Mouse (Mus musculus): Measurements from ENCODE around the gene Cinp. TPM values are rescaled to one million over a fixed set of nuclear protein-coding genes. Genes with fewer than 3 reads are reported as not detected.

Gene Cinp
- polyA plus RNA-seq, 1 experiment from 2014 or later: 49.3 TPM

DNA sequence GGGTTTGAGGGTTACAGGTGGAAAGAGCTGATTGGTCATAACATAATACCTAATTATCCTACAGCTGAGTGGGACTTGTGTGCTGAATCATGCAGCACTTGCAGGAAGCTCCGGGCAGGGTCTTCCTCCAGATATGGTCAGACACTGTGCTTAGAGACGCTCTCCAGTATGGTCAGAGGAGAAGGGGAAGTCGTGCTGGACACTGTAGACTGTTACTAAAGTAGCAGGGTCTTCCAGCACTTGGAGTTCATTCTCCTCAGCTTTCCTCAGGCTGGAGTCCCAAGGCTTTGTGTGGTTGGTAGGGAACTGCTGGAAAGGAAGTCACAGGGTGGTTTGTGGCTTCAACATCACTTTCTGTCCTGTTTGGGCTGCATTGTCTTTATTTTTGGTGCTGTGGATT is 18.9 kb upstream of the Cinp start:
- H3K27me3 ChIP-seq (ENCODE audit: control insufficient read depth, insufficient read depth, low read depth, low read length): no peaks in the 10 kb centered on the region
- no peak overlapping the region for H3K9ac ChIP-seq (ENCODE audit: low read depth, low read length)
- H3K4me1 ChIP-seq (ENCODE audit: control insufficient read depth, low read depth, low read length): no peaks in the 10 kb centered on the region
- 20% methylated on average over 3 of the region's 3 CpGs for WGBS (ENCODE audit: insufficient replicate concordance)
- H3K4me2 ChIP-seq (ENCODE audit: low read depth, low read length): no peak overlapping the region
- no peaks in the 10 kb centered on the region for H3K36me3 ChIP-seq (ENCODE audit: control insufficient read depth, insufficient read depth)
- no peaks in the 10 kb centered on the region for H3K9me3 ChIP-seq (replicated peaks; ENCODE audit: control insufficient read depth, low read length)
- H3K27ac ChIP-seq (ENCODE audit: low read length): no peak overlapping the region
- no peak overlapping the region for H3K4me3 ChIP-seq (ENCODE audit: low read depth, low read length)
- ATAC-seq (ENCODE audit: low read depth): no peak

- H3K27ac ChIP-seq (ENCODE audit: low read length): no peak overlapping the region
- H3K9me3 ChIP-seq (replicated peaks; ENCODE audit: control insufficient read depth, low read length): no peaks in the 10 kb centered on the region
- H3K27me3 ChIP-seq (ENCODE audit: control insufficient read depth, insufficient read depth, low read depth, low read length): no peaks in the 10 kb centered on the region
- no peak for ATAC-seq (ENCODE audit: low read depth)
- H3K36me3 ChIP-seq (ENCODE audit: control insufficient read depth, insufficient read depth): no peaks in the 10 kb centered on the region
- no peak overlapping the region for H3K9ac ChIP-seq (ENCODE audit: low read depth, low read length)
- 66% methylated on average over 2 of the region's 2 CpGs for WGBS (ENCODE audit: insufficient replicate concordance)
- no peak overlapping the region for H3K4me3 ChIP-seq (ENCODE audit: low read depth, low read length)
- no peak overlapping the region for H3K4me2 ChIP-seq (ENCODE audit: low read depth, low read length)
- H3K4me1 ChIP-seq (ENCODE audit: control insufficient read depth, low read depth, low read length): no peaks in the 10 kb centered on the region
Measured at GRCm38 (mm10) chr12:110903536-110903935, 14.6 kb upstream of the Cinp start.

DNA sequence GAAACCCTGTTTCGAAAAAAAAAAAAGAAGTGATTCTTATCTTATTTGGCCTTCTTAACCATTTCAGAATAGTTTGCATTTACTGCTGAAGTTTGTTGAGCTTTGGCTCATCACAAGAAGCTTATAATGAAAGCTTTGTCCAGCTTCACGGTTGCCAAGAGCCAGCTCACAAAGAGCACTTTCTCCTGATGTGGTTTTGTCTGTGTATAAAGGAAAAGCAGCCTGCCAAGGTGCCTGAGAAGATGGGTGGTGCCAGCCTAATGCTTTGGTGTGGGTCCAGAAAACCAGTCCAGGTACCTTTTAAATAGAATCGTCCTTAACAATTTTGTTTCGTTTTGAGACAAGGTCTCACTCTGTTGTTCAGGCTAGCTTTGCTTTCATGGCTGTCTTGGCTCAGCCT is 13.2 kb upstream of the Cinp start:
- WGBS (ENCODE audit: insufficient replicate concordance): 69% methylated on average over 4 of the region's 4 CpGs
- Histone ChIP-seq H3K27me3 (ENCODE audit: control insufficient read depth, insufficient read depth, low read depth, low read length) (no peaks in the 10 kb centered on the region), H3K9me3 (replicated peaks; ENCODE audit: control insufficient read depth, low read length) (no peaks in the 10 kb centered on the region), H3K9ac (ENCODE audit: low read depth, low read length) (no peak overlapping the region), H3K4me1 (ENCODE audit: control insufficient read depth, low read depth, low read length) (no peaks in the 10 kb centered on the region), H3K4me3 (ENCODE audit: low read depth, low read length) (no peak overlapping the region), H3K27ac (ENCODE audit: low read length) (no peak overlapping the region), H3K36me3 (ENCODE audit: control insufficient read depth, insufficient read depth) (no peaks in the 10 kb centered on the region), H3K4me2 (ENCODE audit: low read depth, low read length) (no peak overlapping the region)
- no peak for ATAC-seq (ENCODE audit: low read depth)

DNA sequence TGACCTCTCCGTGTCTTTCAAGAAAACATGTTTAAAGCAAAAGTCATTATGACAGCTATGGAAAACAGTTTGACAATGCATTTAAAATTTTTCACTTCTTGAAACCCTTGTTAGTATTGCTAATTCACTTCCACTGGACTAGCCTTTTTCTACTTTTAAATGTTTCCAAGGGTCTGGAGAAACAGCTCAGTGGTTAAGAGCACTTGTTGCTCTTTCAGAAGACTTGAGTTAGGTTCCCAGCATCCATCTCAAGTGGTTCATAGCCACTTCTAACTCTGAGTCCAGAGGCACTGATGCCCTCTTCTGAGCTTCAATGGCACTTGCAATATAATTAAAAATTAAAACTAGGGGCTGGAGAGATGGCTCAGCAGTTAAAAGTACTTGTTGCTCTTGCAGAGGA is 2.9 kb upstream of the Cinp start:
- no peaks in the 10 kb centered on the region for H3K9me3 ChIP-seq (replicated peaks; ENCODE audit: control insufficient read depth, low read length)
- H3K27me3 ChIP-seq (ENCODE audit: control insufficient read depth, insufficient read depth, low read depth, low read length): no peaks in the 10 kb centered on the region
- no peak overlapping the region for H3K9ac ChIP-seq (ENCODE audit: low read depth, low read length)
- H3K36me3 ChIP-seq (ENCODE audit: control insufficient read depth, insufficient read depth): no peaks in the 10 kb centered on the region
- 47% methylated on average over 1 of the region's 1 CpGs for WGBS (ENCODE audit: insufficient replicate concordance)
- H3K4me2 ChIP-seq (ENCODE audit: low read depth, low read length): no peak overlapping the region
- no peak for ATAC-seq (ENCODE audit: low read depth)
- H3K4me1 ChIP-seq (ENCODE audit: control insufficient read depth, low read depth, low read length): peaks cover 33% of the 10 kb centered on the region
- no peak overlapping the region for H3K27ac ChIP-seq (ENCODE audit: low read length)
- H3K4me3 ChIP-seq (ENCODE audit: low read depth, low read length): no peak overlapping the region

DNA sequence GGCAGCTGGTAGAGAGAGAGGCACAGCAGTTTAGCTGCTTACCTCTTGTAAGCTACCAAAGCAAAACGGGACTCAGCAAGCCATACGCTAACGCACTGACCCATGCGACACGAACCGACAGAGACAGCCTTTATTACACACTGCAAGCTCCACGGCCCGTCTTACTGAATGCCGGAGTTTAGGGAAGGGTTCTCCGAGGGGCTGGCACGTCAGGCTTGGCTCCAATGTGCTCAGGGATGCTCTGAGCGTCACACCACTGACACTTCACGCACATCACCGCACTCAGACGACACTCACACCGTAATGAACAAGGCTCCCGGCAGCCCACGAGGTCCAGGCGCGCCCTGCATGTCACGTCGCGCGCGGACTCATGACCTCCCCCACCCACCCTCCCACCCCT is 339 bp downstream of the Cinp start:
- Histone ChIP-seq H3K36me3 (ENCODE audit: control insufficient read depth, insufficient read depth) (no peaks in the 10 kb centered on the region), H3K4me1 (ENCODE audit: control insufficient read depth, low read depth, low read length) (peaks cover 37% of the 10 kb centered on the region), H3K4me2 (ENCODE audit: low read depth, low read length) (peak overlapping the region; percentile 97), H3K9me3 (replicated peaks; ENCODE audit: control insufficient read depth, low read length) (no peaks in the 10 kb centered on the region), H3K4me3 (ENCODE audit: low read depth, low read length) (peak overlapping the region; percentile 71), H3K9ac (ENCODE audit: low read depth, low read length) (peak overlapping the region; percentile 71), H3K27me3 (ENCODE audit: control insufficient read depth, insufficient read depth, low read depth, low read length) (no peaks in the 10 kb centered on the region), H3K27ac (ENCODE audit: low read length) (peak overlapping the region; percentile 50)
- WGBS (ENCODE audit: insufficient replicate concordance): 0% methylated on average over 25 of the region's 25 CpGs
- peak; percentile 9 for ATAC-seq (ENCODE audit: low read depth)

DNA sequence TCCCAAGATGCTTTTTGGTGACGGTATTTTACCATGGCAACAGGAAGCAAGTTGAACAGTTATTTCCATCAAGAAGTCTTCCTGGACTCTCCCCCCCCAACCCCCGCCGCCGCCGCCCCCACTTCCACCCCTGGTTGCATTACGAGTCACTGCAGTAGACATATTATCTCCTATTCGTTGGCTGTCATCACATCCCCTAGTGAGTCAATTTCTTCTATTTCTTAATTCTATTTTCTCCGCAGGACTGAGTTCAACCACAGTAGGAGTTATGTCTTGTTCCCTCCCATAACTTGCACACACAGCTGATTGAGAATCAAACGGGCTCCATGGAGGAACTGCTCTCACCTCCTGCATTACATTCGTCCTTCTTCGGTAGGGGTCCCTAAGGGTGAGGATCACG is 839 bp downstream of the Cinp start:
- Histone ChIP-seq H3K27me3 (ENCODE audit: control insufficient read depth, insufficient read depth, low read depth, low read length) (no peaks in the 10 kb centered on the region), H3K9ac (ENCODE audit: low read depth, low read length) (peak overlapping the region; percentile 71), H3K4me3 (ENCODE audit: low read depth, low read length) (peak overlapping the region; percentile 71), H3K4me2 (ENCODE audit: low read depth, low read length) (peak overlapping the region; percentile 97), H3K9me3 (replicated peaks; ENCODE audit: control insufficient read depth, low read length) (no peaks in the 10 kb centered on the region), H3K36me3 (ENCODE audit: control insufficient read depth, insufficient read depth) (no peaks in the 10 kb centered on the region), H3K27ac (ENCODE audit: low read length) (peak overlapping the region; percentile 50; the same call in 1 of the 2 replicates), H3K4me1 (ENCODE audit: control insufficient read depth, low read depth, low read length) (peaks cover 37% of the 10 kb centered on the region)
- no peak for ATAC-seq (ENCODE audit: low read depth)
- 12% methylated on average over 12 of the region's 12 CpGs for WGBS (ENCODE audit: insufficient replicate concordance)

DNA sequence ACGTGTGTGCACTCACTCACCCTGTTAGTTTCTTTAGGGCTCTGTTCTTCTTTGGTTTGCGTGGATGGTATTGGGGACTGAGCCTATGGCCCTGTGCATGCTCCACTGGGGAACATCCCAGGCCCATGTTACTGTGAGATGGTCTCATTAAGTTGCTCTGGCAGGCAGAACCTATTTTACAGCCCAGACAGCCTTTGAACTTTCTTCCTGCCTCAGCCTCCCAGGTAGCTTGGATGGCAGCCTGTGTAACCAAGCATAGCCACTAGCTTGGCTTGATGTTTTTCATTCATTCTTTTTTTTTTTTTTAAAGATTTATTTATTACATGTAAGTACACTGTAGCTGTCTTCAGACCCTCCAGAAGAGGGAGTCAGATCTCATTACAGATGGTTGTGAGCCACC is 3.7 kb downstream of the Cinp start:
- no peak for ATAC-seq (ENCODE audit: low read depth)
- Histone ChIP-seq H3K9ac (ENCODE audit: low read depth, low read length) (no peak overlapping the region), H3K27ac (ENCODE audit: low read length) (no peak overlapping the region), H3K4me1 (ENCODE audit: control insufficient read depth, low read depth, low read length) (peaks cover 22% of the 10 kb centered on the region), H3K9me3 (replicated peaks; ENCODE audit: control insufficient read depth, low read length) (no peaks in the 10 kb centered on the region), H3K27me3 (ENCODE audit: control insufficient read depth, insufficient read depth, low read depth, low read length) (no peaks in the 10 kb centered on the region), H3K4me3 (ENCODE audit: low read depth, low read length) (no peak overlapping the region), H3K36me3 (ENCODE audit: control insufficient read depth, insufficient read depth) (peaks cover 4% of the 10 kb centered on the region; the same call in 1 of the 2 replicates), H3K4me2 (ENCODE audit: low read depth, low read length) (no peak overlapping the region)
- 82% methylated on average over 2 of the region's 2 CpGs for WGBS (ENCODE audit: insufficient replicate concordance)

DNA sequence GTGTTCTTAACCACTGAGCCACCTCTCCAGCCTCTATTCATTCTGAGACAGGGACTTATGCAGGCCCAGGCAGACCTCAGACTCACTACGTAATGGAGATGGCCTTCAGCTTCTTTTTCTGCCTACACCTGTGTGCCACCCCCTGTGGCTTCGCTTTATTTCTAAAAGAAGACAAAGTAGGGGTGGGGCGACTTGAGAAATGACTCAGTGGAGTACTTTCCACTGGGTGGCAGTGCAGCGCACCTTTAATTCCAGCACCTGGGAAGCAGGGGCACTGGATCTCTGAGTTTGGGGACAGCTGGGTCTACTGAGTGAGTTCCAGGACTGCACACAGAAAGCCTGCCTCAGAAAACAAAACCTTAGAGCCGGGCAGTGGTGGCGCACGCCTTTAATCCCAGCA is 6.7 kb downstream of the Cinp start:
- H3K27ac ChIP-seq (ENCODE audit: low read length): no peak overlapping the region
- H3K4me1 ChIP-seq (ENCODE audit: control insufficient read depth, low read depth, low read length): peaks cover 4% of the 10 kb centered on the region; the same call in 1 of the 2 replicates
- WGBS (ENCODE audit: insufficient replicate concordance): 88% methylated on average over 7 of the region's 7 CpGs
- H3K9me3 ChIP-seq (replicated peaks; ENCODE audit: control insufficient read depth, low read length): no peaks in the 10 kb centered on the region
- no peak overlapping the region for H3K4me2 ChIP-seq (ENCODE audit: low read depth, low read length)
- no peak for ATAC-seq (ENCODE audit: low read depth)
- peaks cover 18% of the 10 kb centered on the region for H3K36me3 ChIP-seq (ENCODE audit: control insufficient read depth, insufficient read depth)
- no peak overlapping the region for H3K4me3 ChIP-seq (ENCODE audit: low read depth, low read length)
- H3K9ac ChIP-seq (ENCODE audit: low read depth, low read length): no peak overlapping the region
- H3K27me3 ChIP-seq (ENCODE audit: control insufficient read depth, insufficient read depth, low read depth, low read length): no peaks in the 10 kb centered on the region

DNA sequence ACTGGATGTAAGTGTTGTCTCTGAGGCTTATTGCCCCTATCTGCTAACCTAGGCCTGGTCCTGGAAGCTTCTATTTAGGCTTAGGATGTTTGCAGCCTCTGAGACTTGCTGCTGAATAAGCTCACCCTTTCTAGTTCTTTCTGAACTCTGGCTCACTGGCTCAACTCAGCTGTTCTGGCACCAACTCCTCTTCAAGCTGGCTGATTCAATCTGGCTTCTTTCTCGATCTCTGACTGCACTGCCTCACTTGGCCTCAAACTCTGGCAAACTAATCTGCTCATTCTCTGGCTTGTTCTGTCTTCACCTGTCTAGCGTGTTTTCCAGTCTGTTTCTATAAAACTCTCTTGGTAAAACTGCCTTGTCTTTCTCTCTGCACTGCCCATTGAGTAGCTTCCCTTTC is 13.6 kb downstream of the Cinp start:
- H3K36me3 ChIP-seq (ENCODE audit: control insufficient read depth, insufficient read depth): peaks cover 19% of the 10 kb centered on the region
- H3K4me1 ChIP-seq (ENCODE audit: control insufficient read depth, low read depth, low read length): peaks cover 10% of the 10 kb centered on the region
- H3K27me3 ChIP-seq (ENCODE audit: control insufficient read depth, insufficient read depth, low read depth, low read length): no peaks in the 10 kb centered on the region
- no peak overlapping the region for H3K9ac ChIP-seq (ENCODE audit: low read depth, low read length)
- no peak overlapping the region for H3K27ac ChIP-seq (ENCODE audit: low read length)
- no peaks in the 10 kb centered on the region for H3K9me3 ChIP-seq (replicated peaks; ENCODE audit: control insufficient read depth, low read length)
- 70% methylated on average over 2 of the region's 2 CpGs for WGBS (ENCODE audit: insufficient replicate concordance)
- H3K4me2 ChIP-seq (ENCODE audit: low read depth, low read length): no peak overlapping the region
- ATAC-seq (ENCODE audit: low read depth): no peak
- no peak overlapping the region for H3K4me3 ChIP-seq (ENCODE audit: low read depth, low read length)
